7 mouse cellular contexts compared by ENCODE assay signal in genomic region chr2:31653971-31654853, GRCm38 (mm10). TPM values are rescaled to one million over a fixed set of nuclear protein-coding genes. Genes with fewer than 3 reads are reported as not detected.
DNase-seq lines count a peak whose midpoint lies in the region; ATAC-seq lines count a peak whose summit lies in the region.

No protein-coding gene starts in this region.

- peak overlapping the region; percentile 55 for H3K9ac ChIP-seq in hindbrain, embryonic 12.5 days
- H3K9ac ChIP-seq in neural tube, embryonic 14.5 days (replicated peaks; ENCODE audit: low read depth, low read length), result peak overlapping the region; percentile 44

- H3K4me3 ChIP-seq in megakaryocyte, embryonic 14.5 days (replicated peaks), result peak overlapping the region; percentile 90
- peak overlapping the region; percentile 56 for H3K4me3 ChIP-seq in hindbrain, embryonic 12.5 days
- H3K4me3 ChIP-seq in neural tube, embryonic 14.5 days (ENCODE audit: low read depth, low read length), result peak overlapping the region; percentile 48

- peaks cover 17% of the 10 kb centered on the region for H3K4me1 ChIP-seq in megakaryocyte, embryonic 14.5 days
- peaks cover 11% of the 10 kb centered on the region for H3K4me1 ChIP-seq in hindbrain, embryonic 12.5 days
- H3K4me1 ChIP-seq in neural tube, embryonic 14.5 days (ENCODE audit: control insufficient read depth, insufficient read depth, low read length), result 0 out of 2 replicates have a peak, but pooled peaks cover 5% of the 10 kb centered on the region

- H3K36me3 ChIP-seq in megakaryocyte, embryonic 14.5 days (replicated peaks; ENCODE audit: low read length), result no peaks in the 10 kb centered on the region
- H3K36me3 ChIP-seq in hindbrain, embryonic 12.5 days, result no peaks in the 10 kb centered on the region
- no peaks in the 10 kb centered on the region for H3K36me3 ChIP-seq in neural tube, embryonic 14.5 days (ENCODE audit: control insufficient read depth, insufficient read depth, low read length)

- H3K27ac ChIP-seq in hindbrain, embryonic 12.5 days, result no peak overlapping the region
- no peak overlapping the region for H3K27ac ChIP-seq in neural tube, embryonic 14.5 days (ENCODE audit: low read depth, low read length)

- WGBS in hindbrain, embryonic 12.5 days, result 1% methylated on average over 77 of the region's 109 CpGs
- WGBS in neural tube, embryonic 14.5 days, result under 1% methylated on average over 86 of the region's 109 CpGs

- peak; percentile 49 for DNase-seq in embryo, embryonic 9.5 days (ENCODE audit: extremely low spot score)
- peak; percentile 82 to 90 for DNase-seq in left cerebral cortex, postnatal 25 days (ENCODE audit: low spot score in 2 of 2)
- no peak for DNase-seq in yolk sac, embryonic 10.5 days (ENCODE audit: low spot score)

- H3K9me3 ChIP-seq in megakaryocyte, embryonic 14.5 days, result peaks cover 24% of the 10 kb centered on the region
- H3K9me3 ChIP-seq in hindbrain, embryonic 12.5 days (replicated peaks), result no peaks in the 10 kb centered on the region
- H3K9me3 ChIP-seq in neural tube, embryonic 14.5 days (ENCODE audit: control insufficient read depth, low read length), result no peaks in the 10 kb centered on the region; the same call in 1 of the 2 replicates

- ATAC-seq in megakaryocyte, adult 5-6 weeks (ENCODE audit: poor library complexity, severe bottlenecking), result no peak
- peak; percentile 63 for ATAC-seq in hindbrain, embryonic 12.5 days (ENCODE audit: low FRiP score)
- ATAC-seq in neural tube, embryonic 14.5 days (ENCODE audit: low read depth), result peak; percentile 87

- H3K27me3 ChIP-seq in megakaryocyte, embryonic 14.5 days (replicated peaks), result peaks cover 94% of the 10 kb centered on the region
- H3K27me3 ChIP-seq in hindbrain, embryonic 12.5 days, result peaks cover 97% of the 10 kb centered on the region
- H3K27me3 ChIP-seq in neural tube, embryonic 14.5 days (ENCODE audit: control insufficient read depth, insufficient read depth, low read length), result peaks cover 60% of the 10 kb centered on the region

- peak overlapping the region; percentile 96 for H3K4me2 ChIP-seq in hindbrain, embryonic 12.5 days (replicated peaks)
- H3K4me2 ChIP-seq in neural tube, embryonic 14.5 days (ENCODE audit: low read depth, low read length), result peak overlapping the region; percentile 82

- intact Hi-C loops in left cerebral cortex, postnatal 25 days (cut with DNase I), result loop anchor here (2.0 kb wide), 1 partner anchor 81 kb away; the partner anchor contains the start of gene Fubp3

RNA-seq across cellular contexts. Expression of gene Prdm12, which starts 14.4 kb away (rescaled TPM):
- not detected in 2 replicates for polyA plus RNA-seq in megakaryocyte, embryonic 14.5 days (2012; ENCODE audit: insufficient read depth, low replicate concordance)
- not detected in 2 replicates for total RNA-seq in megakaryocyte, adult 5-6 weeks (2015)
- not detected in 2 replicates for total RNA-seq in megakaryocyte, adult 5-6 weeks (2017)
- polyA plus RNA-seq in hindbrain, embryonic 12.5 days (2016; fragmentation: Nextera tagmentation; extraction: Ambion mirVana), result 6.7 and 10.4 TPM in 2 replicates
- under 1 TPM; 0.14 to 0.46 TPM for total RNA-seq in left cerebral cortex, postnatal 25 days (2021)
- polyA plus RNA-seq in neural tube, embryonic 14.5 days (2014; fragmentation: Nextera tagmentation; extraction: Ambion mirVana), result 1.1 and 16.6 TPM in 2 replicates

RNA-seq across cellular contexts. Expression of gene Exosc2, which starts 16.3 kb away (rescaled TPM):
- polyA plus RNA-seq in megakaryocyte, embryonic 14.5 days (2012; ENCODE audit: insufficient read depth, low replicate concordance), result 11.9 TPM in 1 of 2 replicates, not detected in the other
- total RNA-seq in megakaryocyte, adult 5-6 weeks (2015), result 15.3 and 17.7 TPM in 2 replicates
- total RNA-seq in megakaryocyte, adult 5-6 weeks (2017), result 24.1 and 25.9 TPM in 2 replicates
- 46.4 and 49.4 TPM in 2 replicates for polyA plus RNA-seq in hindbrain, embryonic 12.5 days (2016; fragmentation: Nextera tagmentation; extraction: Ambion mirVana)
- total RNA-seq in left cerebral cortex, postnatal 25 days (2021), result 10 to 100 TPM; 22.0 to 22.5 TPM
- 30.4 and 35.9 TPM in 2 replicates for polyA plus RNA-seq in neural tube, embryonic 14.5 days (2014; fragmentation: Nextera tagmentation; extraction: Ambion mirVana)

RNA-seq across cellular contexts. Expression of gene Abl1, which starts 34.0 kb away (rescaled TPM):
- polyA plus RNA-seq in megakaryocyte, embryonic 14.5 days (2012; ENCODE audit: insufficient read depth, low replicate concordance), result 29.4 and 48.1 TPM in 2 replicates
- total RNA-seq in megakaryocyte, adult 5-6 weeks (2015), result 24.7 and 32.5 TPM in 2 replicates
- total RNA-seq in megakaryocyte, adult 5-6 weeks (2017), result 24.5 and 30.5 TPM in 2 replicates
- polyA plus RNA-seq in hindbrain, embryonic 12.5 days (2016; fragmentation: Nextera tagmentation; extraction: Ambion mirVana), result 44.7 and 47.2 TPM in 2 replicates
- total RNA-seq in left cerebral cortex, postnatal 25 days (2021), result 10 to 100 TPM; 35.5 to 43.7 TPM
- polyA plus RNA-seq in neural tube, embryonic 14.5 days (2014; fragmentation: Nextera tagmentation; extraction: Ambion mirVana), result 14.5 and 20.4 TPM in 2 replicates
